13 mouse cellular contexts compared by ENCODE assay signal in genomic region chr15:99546596-99546995, GRCm38 (mm10). TPM values are rescaled to one million over a fixed set of nuclear protein-coding genes. Genes with fewer than 3 reads are reported as not detected.
DNase-seq lines count a peak whose midpoint lies in the region; ATAC-seq lines count a peak whose summit lies in the region.
"Had no signal": no experiment of that assay in that cellular context is flagged by ENCODE, and none has a peak within 500 bp of the region (broad histone marks: within the 10 kb centered on the region; RNA-seq: fewer than 3 reads in every experiment).

No protein-coding gene starts in this region.

- H3K4me1 ChIP-seq in heart, embryonic 10.5 days, result peaks cover 5% of the 10 kb centered on the region

- peaks cover 86% of the 10 kb centered on the region for H3K27me3 ChIP-seq in heart, embryonic 10.5 days (ENCODE audit: insufficient read depth, poor library complexity, severe bottlenecking)
- H3K27me3 ChIP-seq: hindbrain, embryonic 15.5 days had no signal

- no peaks in the 10 kb centered on the region for H3K9me3 ChIP-seq in heart, embryonic 10.5 days
- H3K9me3 ChIP-seq: hindbrain, embryonic 15.5 days had no signal

- intact Hi-C loops in heart, postnatal 10 days (cut with DNase I), result no loop called here

- no peaks in the 10 kb centered on the region for H3K36me3 ChIP-seq in heart, embryonic 10.5 days
- H3K36me3 ChIP-seq: hindbrain, embryonic 15.5 days had no signal

- no peak overlapping the region for H3K4me3 ChIP-seq in heart, embryonic 10.5 days
- H3K4me3 ChIP-seq: hindbrain, embryonic 15.5 days had no signal

- H3K27ac ChIP-seq in heart, embryonic 10.5 days, result no peak overlapping the region
- H3K27ac ChIP-seq: hindbrain, embryonic 15.5 days had no signal

- no peak for ATAC-seq in inflammation-experienced regulatory T-cells, adult 6 months

- WGBS in heart, embryonic 10.5 days, result 77% methylated on average over 11 of the region's 11 CpGs

- peak; percentile 26 to 31 for DNase-seq in heart, postnatal 10 days
- no peak for DNase-seq in heart, embryonic 10.5 days (ENCODE audit: low spot score)
- peak; percentile 37 for DNase-seq in Muller cell, postnatal 12 days (ENCODE audit: inconsistent ontology term)
- peak; percentile 71 for DNase-seq in embryo, embryonic 11 days
- peak; percentile 26 for DNase-seq in hindlimb bud, embryonic 11.5 days (ENCODE audit: extremely low spot score, low read depth, low spot score)
- DNase-seq in cerebellum, adult 18-20 months, result no peak
- no peak for DNase-seq in testis, postnatal 10 days (ENCODE audit: low spot score)
- DNase-seq: adrenal gland, adult 2 months; cerebellum, adult 2 months had no signal

RNA-seq across cellular contexts. Expression of gene Faim2, which starts 18.6 kb away (rescaled TPM):
- total RNA-seq in heart, postnatal 10 days (2021), result under 1 TPM; 0.10 to 0.32 TPM
- polyA plus RNA-seq in heart, embryonic 10.5 days (2016; fragmentation: Nextera tagmentation; extraction: Ambion mirVana), result 0.59 and 0.68 TPM in 2 replicates
- under 1 TPM in 2 of 3 experiments, not detected in 1; 0.03 to 0.15 TPM for polyA plus RNA-seq in inflammation-experienced regulatory T-cells, adult 6 months (2017; shearing (Covaris generic))

RNA-seq across cellular contexts. Expression of gene Aqp2, which starts 32.3 kb away (rescaled TPM):
- total RNA-seq in heart, postnatal 10 days (2021), result not detected
- 0.15 TPM in 1 of 2 replicates, not detected in the other for polyA plus RNA-seq in heart, embryonic 10.5 days (2016; fragmentation: Nextera tagmentation; extraction: Ambion mirVana)
- polyA plus RNA-seq in inflammation-experienced regulatory T-cells, adult 6 months (2017; shearing (Covaris generic)), result not detected
- total RNA-seq: layer of hippocampus, postnatal 10 days had no signal
- polyA plus RNA-seq: hindbrain, embryonic 15.5 days; neural tube, embryonic 14.5 days had no signal

RNA-seq across cellular contexts. Expression of gene Aqp5, which starts 44.0 kb away (rescaled TPM):
- under 1 TPM; 0.38 to 0.74 TPM for total RNA-seq in heart, postnatal 10 days (2021)
- 3.5 and 5.3 TPM in 2 replicates for polyA plus RNA-seq in heart, embryonic 10.5 days (2016; fragmentation: Nextera tagmentation; extraction: Ambion mirVana)
- polyA plus RNA-seq in inflammation-experienced regulatory T-cells, adult 6 months (2017; shearing (Covaris generic)), result not detected

RNA-seq across cellular contexts. Expression of gene Aqp6, which starts 54.6 kb away (rescaled TPM):
- total RNA-seq in heart, postnatal 10 days (2021), result not detected
- polyA plus RNA-seq in heart, embryonic 10.5 days (2016; fragmentation: Nextera tagmentation; extraction: Ambion mirVana), result 0.06 TPM in 1 of 2 replicates, not detected in the other
- polyA plus RNA-seq in inflammation-experienced regulatory T-cells, adult 6 months (2017; shearing (Covaris generic)), result not detected
- total RNA-seq: adrenal gland, adult 2 months; layer of hippocampus, postnatal 10 days had no signal
- polyA plus RNA-seq: adrenal gland, adult 2 months had no signal

Comparison
In these comparisons a context has a peak if more than half of its experiments do, and no peak if none do; other contexts are left out.
1. DNase-seq: peak in heart, postnatal 10 days (2 of 2), Muller cell, postnatal 12 days (single experiment), embryo, embryonic 11 days (single experiment) and hindlimb bud, embryonic 11.5 days (single experiment); none in heart, embryonic 10.5 days (single experiment), cerebellum, adult 18-20 months (0 of 2) and testis, postnatal 10 days (single experiment).